Mouse (Mus musculus) CH12.LX (cell line): ENCODE results near the gene Arhgap33. TPM values are rescaled to one million over a fixed set of nuclear protein-coding genes. Genes with fewer than 3 reads are reported as not detected.
A peak's percentile ranks its signal among the peaks of the same experiment; 100 is the strongest.

Source experiments
- DNase-seq: peaks from one replicate; pipeline ENCODE4 v3.0.0-alpha.2; 2013; ENCODE audit errors: extremely low read depth
- H3K27ac ChIP-seq: 2 replicates; pipeline ENCODE4 v1.5.1; 2012; ENCODE audit warnings: low read depth, mild to moderate bottlenecking, control low read depth, moderate library complexity; ENCODE audit not compliant: insufficient read depth
- H3K27me3 ChIP-seq: replicated peaks from 2 replicates; pipeline ENCODE3; 2012; ENCODE audit warnings: inconsistent platforms
- H3K36me3 ChIP-seq, 2 experiments: replicated peaks in 1 of 2; 2 replicates each; pipeline versions ENCODE3 to v1.6.1; 2012; ENCODE audit warnings: inconsistent platforms in 1 of 2, low read length in 1 of 2, mild to moderate bottlenecking in 1 of 2, mixed read lengths in 1 of 2, moderate library complexity in 1 of 2; ENCODE audit not compliant: control insufficient read depth in 1 of 2, insufficient read depth in 1 of 2
- H3K4me1 ChIP-seq, 2 experiments: 2 replicates each; pipeline ENCODE4 v1.6.1; 2012; ENCODE audit warnings: inconsistent platforms in 1 of 2, moderate library complexity in 1 of 2; ENCODE audit not compliant: insufficient read depth in 2 of 2, control insufficient read depth in 1 of 2
- H3K4me2 ChIP-seq: 2 replicates; pipeline ENCODE4 v1.6.1; 2012; ENCODE audit warnings: low read depth, mild to moderate bottlenecking, control low read depth; ENCODE audit not compliant: poor library complexity, insufficient read depth, severe bottlenecking
- H3K4me3 ChIP-seq, 3 experiments: fragments of 150-350 bp in 1 of 3; sonication (generic) in 1 of 3; replicated peaks in 1 of 3; 2 replicates each; pipeline versions ENCODE3 to v1.5.1; 2011 to 2012; ENCODE audit warnings: low read depth in 2 of 3, low read length in 2 of 3, mild to moderate bottlenecking in 2 of 3, moderate library complexity in 2 of 3, control low read depth in 1 of 3, improper control_type of control experiment in 1 of 3, inconsistent platforms in 1 of 3, mixed read lengths in 1 of 3; ENCODE audit not compliant: poor library complexity in 1 of 3
- H3K79me2 ChIP-seq: replicated peaks from 2 replicates; pipeline ENCODE4 v1.6.1; 2012; ENCODE audit warnings: mild to moderate bottlenecking, moderate library complexity; ENCODE audit not compliant: control insufficient read depth, poor library complexity, insufficient read depth, severe bottlenecking; ENCODE audit errors: extremely low read depth
- H3K9ac ChIP-seq: 2 replicates; pipeline ENCODE4 v1.6.1; 2012; ENCODE audit warnings: low read depth, mild to moderate bottlenecking, control low read depth, moderate library complexity; ENCODE audit not compliant: insufficient read depth
- H3K9me3 ChIP-seq: replicated peaks from 2 replicates; pipeline ENCODE3; 2012; ENCODE audit warnings: low read length, inconsistent platforms, mixed read lengths
- BHLHE40 ChIP-seq: IDR thresholded peaks from 2 replicates; pipeline ENCODE4 v1.6.1; 2011; ENCODE audit warnings: mild to moderate bottlenecking, low read depth, low read length, improper control_type of control experiment
- CHD1 ChIP-seq: IDR thresholded peaks from 2 replicates; pipeline ENCODE4 v1.6.1; 2012; ENCODE audit warnings: low read depth, low read length, improper control_type of control experiment, inconsistent platforms
- CHD2 ChIP-seq: IDR thresholded peaks from 2 replicates; pipeline ENCODE4 v1.6.1; 2011; ENCODE audit warnings: low read length, improper control_type of control experiment
- CTCF ChIP-seq, 2 experiments: IDR thresholded peaks in 1 of 2; conservative IDR thresholded peaks in 1 of 2; 2 replicates each; pipeline ENCODE4 v1.5.1; 2011 to 2012; ENCODE audit warnings: low read depth in 2 of 2, low read length in 2 of 2, improper control_type of control experiment in 1 of 2, inconsistent platforms in 1 of 2, mild to moderate bottlenecking in 1 of 2, moderate library complexity in 1 of 2
- ELF1 ChIP-seq: IDR thresholded peaks from 2 replicates; pipeline ENCODE4 v1.6.1; 2014; ENCODE audit warnings: low read depth, mild to moderate bottlenecking, inconsistent platforms, low read length, improper control_type of control experiment
- EP300 ChIP-seq: IDR thresholded peaks from 2 replicates; pipeline ENCODE4 v1.6.1; 2011; ENCODE audit warnings: low read length, improper control_type of control experiment
- GABPA ChIP-seq: IDR thresholded peaks from 2 replicates; pipeline ENCODE4 v1.6.1; 2012; ENCODE audit warnings: low read depth, low read length, improper control_type of control experiment, inconsistent platforms; ENCODE audit not compliant: insufficient replicate concordance
- HCFC1 ChIP-seq: IDR thresholded peaks from 2 replicates; pipeline ENCODE4 v1.6.1; 2012; ENCODE audit warnings: low read depth, mild to moderate bottlenecking, inconsistent platforms, low read length, improper control_type of control experiment
- IRF4 ChIP-seq: IDR thresholded peaks from 2 replicates; pipeline ENCODE4 v1.6.1; 2014; ENCODE audit warnings: low read depth, mild to moderate bottlenecking, inconsistent platforms, low read length, improper control_type of control experiment
- JUN ChIP-seq: IDR thresholded peaks from 2 replicates; pipeline ENCODE4 v1.6.1; 2011; ENCODE audit warnings: low read depth, mild to moderate bottlenecking, low read length, improper control_type of control experiment, moderate library complexity; ENCODE audit not compliant: insufficient read depth
- JUND ChIP-seq: conservative IDR thresholded peaks from 2 replicates; pipeline ENCODE4 v1.6.1; 2011; ENCODE audit warnings: low read depth, low read length, improper control_type of control experiment
- KAT2A ChIP-seq: IDR thresholded peaks from 2 replicates; pipeline ENCODE4 v1.6.1; 2012; ENCODE audit warnings: low read length, improper control_type of control experiment, inconsistent platforms; ENCODE audit not compliant: insufficient replicate concordance
- MAFK ChIP-seq: IDR thresholded peaks from 2 replicates; pipeline ENCODE4 v1.6.1; 2011; ENCODE audit warnings: low read length, improper control_type of control experiment; ENCODE audit not compliant: insufficient replicate concordance
- MAX ChIP-seq: IDR thresholded peaks from 2 replicates; pipeline ENCODE4 v1.6.1; 2011; ENCODE audit warnings: low read length, improper control_type of control experiment
- MAZ ChIP-seq: IDR thresholded peaks from 2 replicates; pipeline ENCODE4 v1.6.1; 2012; ENCODE audit warnings: low read depth, mild to moderate bottlenecking, inconsistent platforms, low read length, improper control_type of control experiment, moderate library complexity
- MEF2A ChIP-seq: IDR thresholded peaks from 2 replicates; pipeline ENCODE4 v1.6.1; 2014; ENCODE audit warnings: low read depth, mild to moderate bottlenecking, inconsistent platforms, low read length, improper control_type of control experiment, borderline replicate concordance
- MYC ChIP-seq: IDR thresholded peaks from 2 replicates; pipeline ENCODE4 v1.6.1; 2011; ENCODE audit warnings: low read depth, mild to moderate bottlenecking, improper control_type of control experiment, low read length
- NELFE ChIP-seq: IDR thresholded peaks from 2 replicates; pipeline ENCODE4 v1.6.1; 2011; ENCODE audit warnings: low read depth, low read length, improper control_type of control experiment
- NRF1 ChIP-seq: IDR thresholded peaks from 2 replicates; pipeline ENCODE4 v1.6.1; 2014; ENCODE audit warnings: low read depth, mild to moderate bottlenecking, inconsistent platforms, low read length, improper control_type of control experiment, moderate library complexity
- POLR2A ChIP-seq: IDR thresholded peaks from 2 replicates; pipeline ENCODE4 v1.6.1; 2011; ENCODE audit warnings: low read depth, mild to moderate bottlenecking, improper control_type of control experiment, low read length
- POLR2AphosphoS2 ChIP-seq: IDR thresholded peaks from 2 replicates; pipeline ENCODE4 v1.6.1; 2011; ENCODE audit warnings: low read depth, low read length, improper control_type of control experiment
- RCOR1 ChIP-seq: conservative IDR thresholded peaks from 2 replicates; pipeline ENCODE4 v1.6.1; 2012; ENCODE audit warnings: low read depth, mild to moderate bottlenecking, inconsistent platforms, low read length, improper control_type of control experiment
- SIN3A ChIP-seq: IDR thresholded peaks from 2 replicates; pipeline ENCODE4 v1.6.1; 2012; ENCODE audit warnings: low read length, improper control_type of control experiment, inconsistent platforms
- SMC3 ChIP-seq: IDR thresholded peaks from 2 replicates; pipeline ENCODE4 v1.6.1; 2011; ENCODE audit warnings: low read depth, low read length, improper control_type of control experiment
- TBP ChIP-seq: conservative IDR thresholded peaks from 2 replicates; pipeline ENCODE4 v1.6.1; 2011; ENCODE audit warnings: low read depth, low read length, improper control_type of control experiment
- TCF12 ChIP-seq: IDR thresholded peaks from 2 replicates; pipeline ENCODE4 v1.6.1; 2014; ENCODE audit warnings: low read depth, mild to moderate bottlenecking, inconsistent platforms, low read length, improper control_type of control experiment
- UBTF ChIP-seq: IDR thresholded peaks from 2 replicates; pipeline ENCODE4 v1.6.1; 2012; ENCODE audit warnings: low read depth, mild to moderate bottlenecking, inconsistent platforms, low read length, improper control_type of control experiment, moderate library complexity
- USF1 ChIP-seq: IDR thresholded peaks from 2 replicates; pipeline ENCODE4 v1.6.1; 2014; ENCODE audit warnings: low read depth, mild to moderate bottlenecking, inconsistent platforms, low read length, improper control_type of control experiment
- USF2 ChIP-seq: conservative IDR thresholded peaks from 2 replicates; pipeline ENCODE4 v1.6.1; 2011; ENCODE audit warnings: low read depth, low read length, improper control_type of control experiment
- ZKSCAN1 ChIP-seq: IDR thresholded peaks from 2 replicates; pipeline ENCODE4 v1.6.1; 2012; ENCODE audit warnings: low read depth, inconsistent platforms, low read length, improper control_type of control experiment, borderline replicate concordance
- dilution Hi-C: fragments of 300-500 bp; cut with MboI; formaldehyde crosslinking; loops from 2 replicates; pipeline ENCODE4 v1.14.3; 2020; ENCODE audit warnings: low sequenced_read_pairs; ENCODE audit not compliant: extremely low pct_unique_long_range_greater_than_20kb, extremely low pct_ligation_motif_present
- in situ Hi-C: fragments of 300-500 bp; cut with MboI; formaldehyde crosslinking; loops from 3 replicates; pipeline ENCODE4 v1.14.3; 2019; ENCODE audit warnings: low sequenced_read_pairs, low pct_ligation_motif_present, low pct_unique_long_range_greater_than_20kb, mixed read lengths
- polyA plus RNA-seq: library from polyadenylated mRNA; unstranded; fragments of >175 nt; gene quantifications from 2 replicates; pipeline ENCODE4 v1.2.1, GENCODE M21; 2012; ENCODE audit warnings: low read depth; ENCODE audit not compliant: insufficient read length
- total RNA-seq, 2 experiments: library from RNA; depleted of rRNA; stranded (reverse); fragments of 300-350 nt in 1 of 2; fragments of >200 nt in 1 of 2; gene quantifications; 2 replicates each; pipeline ENCODE4 v1.2.3; 2012 to 2014

Arhgap33 gene
- total and polyA plus RNA-seq, 3 experiments, result 0.44 to 9.2 (median 2.8) TPM

- Histone ChIP-seq H3K27me3 (no peaks in the 10 kb centered on the region), H3K4me1 (peaks cover 4 to 33% of the 10 kb centered on the region in 2 experiments; a peak in 3 of 4 replicates), H3K4me2 (peak overlapping the region; percentile 85), H3K4me3 (peak overlapping the region; percentile 70 to 99 (median 99)), H3K9ac (peak overlapping the region; percentile 98), H3K36me3 (peaks cover 32 to 47% of the 10 kb centered on the region in 2 experiments), H3K9me3 (no peaks in the 10 kb centered on the region), H3K27ac (peak overlapping the region; percentile 63), H3K79me2 (peaks cover 25% of the 10 kb centered on the region)
- dilution Hi-C loops, result no loop called here
- TF ChIP-seq USF2 (no peak), CHD2 (no peak), JUN (no peak), IRF4 (no peak), POLR2A (no peak), ELF1 (no peak), BHLHE40 (no peak), POLR2AphosphoS2 (no peak), EP300 (no peak), SIN3A (no peak), ZKSCAN1 (no peak), CHD1 (no peak), TCF12 (no peak), GABPA (no peak), TBP (no peak), MAX (no peak), UBTF (no peak), MAFK (no peak), HCFC1 (no peak)
- DNase-seq, result no peak
- in situ Hi-C loops, result loop anchor here (5.0 kb wide), 1 partner anchor 48 kb away; no protein-coding TSS in a partner anchor
These were observed 24.0 kb upstream of the Arhgap33 start for GRCm38 (mm10) chr7:30558656-30559442.

DNA sequence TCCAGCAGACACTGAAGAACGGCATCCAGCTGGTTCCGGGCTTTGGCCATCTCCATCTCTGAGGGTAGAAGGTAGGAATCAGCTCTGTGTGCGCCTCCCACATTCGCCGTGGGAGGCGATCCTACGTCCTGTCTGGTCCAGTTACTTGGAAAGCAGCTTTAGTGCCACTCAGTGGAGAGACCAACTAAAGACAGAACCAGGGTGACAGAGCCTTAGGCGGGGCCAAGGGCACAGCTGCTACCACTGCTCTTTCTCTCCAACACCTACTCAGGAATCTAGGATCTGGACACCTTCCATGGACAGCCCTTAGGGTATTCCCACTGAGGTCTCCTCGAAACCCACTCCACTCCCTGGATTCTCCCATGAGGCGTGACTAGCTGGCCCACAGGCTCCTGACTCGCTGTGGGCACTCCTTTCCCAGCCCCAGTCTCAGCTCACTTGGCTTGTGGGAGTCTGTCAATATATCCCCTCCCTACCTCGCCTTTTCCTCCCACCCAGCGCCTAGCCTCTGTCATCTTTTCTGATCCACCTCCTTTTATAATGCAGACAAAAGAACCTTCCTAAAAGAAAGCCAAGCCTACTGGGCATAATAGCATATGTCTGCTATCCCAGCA is 23.1 kb upstream of the Arhgap33 start:
- Histone ChIP-seq H3K79me2 (peaks cover 25% of the 10 kb centered on the region), H3K36me3 (peaks cover 32 to 48% of the 10 kb centered on the region in 2 experiments), H3K27me3 (no peaks in the 10 kb centered on the region), H3K4me1 (peaks cover 5 to 39% of the 10 kb centered on the region in 2 experiments; a peak in 3 of 4 replicates), H3K4me3 (no peak overlapping the region), H3K9me3 (no peaks in the 10 kb centered on the region), H3K27ac (no peak overlapping the region), H3K9ac (peak overlapping the region; percentile 98), H3K4me2 (peak overlapping the region; percentile 85)
- in situ Hi-C loops, result loop anchor here (5.0 kb wide), 1 partner anchor 49 kb away; no protein-coding TSS in a partner anchor
- no peak for DNase-seq
- dilution Hi-C loops, result no loop called here
- no peak for TF ChIP-seq MYC
- no peak for TF ChIP-seq ELF1
- no peak for TF ChIP-seq CTCF (conservative IDR thresholded peaks at IDR 0.05 in 1 of 2, IDR thresholded peaks at IDR 0.05 in 1 of 2; ENCODE audit: low read depth in 2 of 2, low read length in 2 of 2)
- TF ChIP-seq NELFE, result no peak
- TF ChIP-seq KAT2A, result no peak
- TF ChIP-seq SMC3, result no peak
- TF ChIP-seq USF1, result no peak
- TF ChIP-seq POLR2A, result no peak
- no peak for TF ChIP-seq UBTF
- no peak for TF ChIP-seq POLR2AphosphoS2
- TF ChIP-seq NRF1, result no peak
- TF ChIP-seq MEF2A, result no peak
- TF ChIP-seq TCF12, result no peak
- TF ChIP-seq MAZ, result no peak
- no peak for TF ChIP-seq USF2
- no peak for TF ChIP-seq BHLHE40
- TF ChIP-seq MAX, result no peak
- TF ChIP-seq JUND, result no peak
- no peak for TF ChIP-seq RCOR1
